Mouse (Mus musculus): Measurements from ENCODE around the gene Btg2. TPM values are rescaled to one million over a fixed set of nuclear protein-coding genes. Genes with fewer than 3 reads are reported as not detected.

Gene Btg2
- polyA plus RNA-seq, 1 experiment from 2014 or later: 96.8 TPM

DNA sequence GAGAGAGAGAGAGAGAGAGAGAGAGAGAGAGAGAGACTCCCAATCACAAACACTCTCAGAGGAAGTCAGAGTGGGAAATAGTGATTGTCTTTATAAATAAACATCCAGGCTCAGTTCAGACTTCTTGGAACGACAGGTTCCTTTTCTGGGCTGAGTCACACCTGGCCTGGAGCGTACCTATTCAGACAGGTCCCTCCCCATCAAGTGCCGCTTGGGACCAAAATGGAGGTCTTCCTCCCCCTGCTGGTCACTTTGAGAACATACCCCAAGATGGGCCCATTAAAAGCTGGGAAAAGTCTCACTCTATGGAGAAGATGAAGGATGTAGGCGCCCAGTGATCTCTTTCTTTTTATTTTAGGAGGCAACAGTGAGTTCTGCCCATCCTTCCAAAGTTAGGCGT lies 27.8 kb upstream of the Btg2 start:
- H3K9ac ChIP-seq (ENCODE audit: low read length): no peak overlapping the region
- no peaks in the 10 kb centered on the region for H3K9me3 ChIP-seq (ENCODE audit: control insufficient read depth, low read length)
- WGBS: 0% methylated on average over 5 of the region's 5 CpGs
- H3K27me3 ChIP-seq (ENCODE audit: control insufficient read depth, insufficient read depth, low read length): no peaks in the 10 kb centered on the region
- H3K27ac ChIP-seq (replicated peaks): peak overlapping the region; percentile 74
- H3K36me3 ChIP-seq (ENCODE audit: control insufficient read depth, insufficient read depth, low read length): no peaks in the 10 kb centered on the region
- ATAC-seq (ENCODE audit: low FRiP score, low TSS enrichment): peak; percentile 73
- no peak overlapping the region for H3K4me3 ChIP-seq (ENCODE audit: low read depth, low read length)
- H3K4me2 ChIP-seq (replicated peaks; ENCODE audit: low read depth): no peak overlapping the region
- peak; percentile 69 for TF ChIP-seq EP300 (optimal IDR thresholded peaks at IDR 0.05)
- peak; percentile 92 for TF ChIP-seq CTCF (IDR thresholded peaks at IDR 0.05; ENCODE audit: low read depth)
- peaks cover 2% of the 10 kb centered on the region for H3K4me1 ChIP-seq (replicated peaks; ENCODE audit: control insufficient read depth, insufficient read depth)
- peak; percentile 81 for DNase-seq (ENCODE audit: low spot score)

DNA sequence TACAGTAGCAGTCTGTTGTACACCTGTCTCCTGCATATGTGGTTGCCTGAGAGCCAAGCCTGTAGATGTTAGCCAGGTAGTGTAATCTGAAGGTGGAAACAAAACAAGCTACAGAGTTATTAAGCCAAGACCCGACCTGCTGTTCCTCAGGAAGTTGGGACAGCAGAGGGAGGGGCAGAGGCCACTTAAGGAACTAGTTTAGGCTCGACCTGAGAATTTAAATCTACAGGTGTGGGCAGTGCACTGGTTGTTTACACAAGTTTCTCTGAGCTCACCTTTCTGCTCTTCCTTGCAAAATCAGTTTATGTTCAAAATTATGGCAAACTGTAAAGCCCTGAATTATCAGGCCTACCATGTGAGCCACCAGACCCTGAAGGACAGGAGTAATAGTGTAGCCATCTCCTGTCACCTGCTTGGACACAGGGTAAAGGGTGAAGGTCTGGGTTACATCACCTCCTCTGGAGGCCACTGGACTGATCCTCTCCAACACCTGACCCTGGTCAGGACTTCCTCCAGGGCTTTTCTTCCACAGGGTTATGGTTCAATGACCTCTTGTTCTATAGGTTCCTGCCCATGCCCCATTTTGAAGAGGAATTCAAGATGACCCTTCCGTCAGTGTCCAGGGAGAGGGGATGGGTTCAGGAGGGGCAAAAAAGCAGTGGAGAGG lies 27.0 kb upstream of the Btg2 start:
- Histone ChIP-seq H3K4me3 (ENCODE audit: low read depth, low read length) (no peak overlapping the region), H3K9me3 (ENCODE audit: control insufficient read depth, low read length) (no peaks in the 10 kb centered on the region), H3K9ac (ENCODE audit: low read length) (no peak overlapping the region), H3K27me3 (ENCODE audit: control insufficient read depth, insufficient read depth, low read length) (no peaks in the 10 kb centered on the region), H3K36me3 (ENCODE audit: control insufficient read depth, insufficient read depth, low read length) (no peaks in the 10 kb centered on the region), H3K27ac (replicated peaks) (peak overlapping the region; percentile 74), H3K4me2 (replicated peaks; ENCODE audit: low read depth) (no peak overlapping the region), H3K4me1 (replicated peaks; ENCODE audit: control insufficient read depth, insufficient read depth) (peaks cover 3% of the 10 kb centered on the region)
- WGBS: 35% methylated on average over 3 of the region's 3 CpGs
- TF ChIP-seq CTCF (IDR thresholded peaks at IDR 0.05; ENCODE audit: low read depth): no peak
- TF ChIP-seq EP300 (optimal IDR thresholded peaks at IDR 0.05): no peak
- no peak for DNase-seq (ENCODE audit: low spot score)
- ATAC-seq (ENCODE audit: low FRiP score, low TSS enrichment): peak; percentile 13; the same call in 1 of the 2 replicates

GRCm38 (mm10) chr1:134105043-134105763 lies 26.3 kb upstream of the Btg2 start:
- Histone ChIP-seq H3K27me3 (ENCODE audit: control insufficient read depth, insufficient read depth, low read length) (no peaks in the 10 kb centered on the region), H3K4me2 (replicated peaks; ENCODE audit: low read depth) (no peak overlapping the region), H3K9me3 (ENCODE audit: control insufficient read depth, low read length) (no peaks in the 10 kb centered on the region), H3K36me3 (ENCODE audit: control insufficient read depth, insufficient read depth, low read length) (no peaks in the 10 kb centered on the region), H3K4me1 (replicated peaks; ENCODE audit: control insufficient read depth, insufficient read depth) (peaks cover 7% of the 10 kb centered on the region), H3K27ac (replicated peaks) (peak overlapping the region; percentile 71; the same call in 1 of the 2 replicates), H3K4me3 (ENCODE audit: low read depth, low read length) (no peak overlapping the region), H3K9ac (ENCODE audit: low read length) (no peak overlapping the region)
- no peak for DNase-seq (ENCODE audit: low spot score)
- WGBS: 61% methylated on average over 9 of the region's 11 CpGs
- no peak for TF ChIP-seq CTCF (IDR thresholded peaks at IDR 0.05; ENCODE audit: low read depth)
- TF ChIP-seq EP300 (optimal IDR thresholded peaks at IDR 0.05): no peak
- peak; percentile 7; the same call in 1 of the 2 replicates for ATAC-seq (ENCODE audit: low FRiP score, low TSS enrichment)

DNA sequence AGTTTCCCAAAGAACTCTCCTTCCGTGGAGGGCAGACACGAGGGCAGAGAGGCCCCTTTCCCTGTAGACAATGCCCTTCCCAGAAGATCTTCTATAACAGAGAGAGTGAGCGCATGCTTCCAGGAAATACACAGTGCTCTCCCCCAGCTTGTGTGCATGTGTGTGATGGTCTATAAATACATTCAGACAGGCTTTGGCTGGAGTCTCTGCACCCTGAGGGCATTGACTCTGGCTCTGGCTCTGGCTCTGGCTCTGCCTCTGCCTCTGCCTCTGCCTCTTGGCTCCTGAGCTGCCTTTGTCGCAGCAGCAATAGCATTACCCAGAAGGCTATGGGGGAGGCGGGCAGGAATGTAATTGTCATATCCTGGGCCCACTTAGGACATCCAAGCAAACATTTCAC lies 24.9 kb upstream of the Btg2 start:
- DNase-seq (ENCODE audit: low spot score) (no peak), ATAC-seq (ENCODE audit: low FRiP score, low TSS enrichment) (no peak)
- Histone ChIP-seq H3K9me3 (ENCODE audit: control insufficient read depth, low read length) (no peaks in the 10 kb centered on the region), H3K27ac (replicated peaks) (peak overlapping the region; percentile 24; the same call in 1 of the 2 replicates), H3K4me1 (replicated peaks; ENCODE audit: control insufficient read depth, insufficient read depth) (peaks cover 12% of the 10 kb centered on the region), H3K4me3 (ENCODE audit: low read depth, low read length) (no peak overlapping the region), H3K36me3 (ENCODE audit: control insufficient read depth, insufficient read depth, low read length) (no peaks in the 10 kb centered on the region), H3K27me3 (ENCODE audit: control insufficient read depth, insufficient read depth, low read length) (no peaks in the 10 kb centered on the region), H3K4me2 (replicated peaks; ENCODE audit: low read depth) (no peak overlapping the region), H3K9ac (ENCODE audit: low read length) (no peak overlapping the region)
- WGBS: 48% methylated on average over 5 of the region's 5 CpGs
- TF ChIP-seq EP300 (optimal IDR thresholded peaks at IDR 0.05): no peak
- no peak for TF ChIP-seq CTCF (IDR thresholded peaks at IDR 0.05; ENCODE audit: low read depth)

GRCm38 (mm10) chr1:134101593-134101992 lies 22.7 kb upstream of the Btg2 start:
- Histone ChIP-seq H3K4me1 (replicated peaks; ENCODE audit: control insufficient read depth, insufficient read depth) (peaks cover 29% of the 10 kb centered on the region), H3K9me3 (ENCODE audit: control insufficient read depth, low read length) (no peaks in the 10 kb centered on the region), H3K36me3 (ENCODE audit: control insufficient read depth, insufficient read depth, low read length) (no peaks in the 10 kb centered on the region), H3K9ac (ENCODE audit: low read length) (no peak overlapping the region), H3K4me2 (replicated peaks; ENCODE audit: low read depth) (no peak overlapping the region), H3K27ac (replicated peaks) (no peak overlapping the region), H3K27me3 (ENCODE audit: control insufficient read depth, insufficient read depth, low read length) (no peaks in the 10 kb centered on the region), H3K4me3 (ENCODE audit: low read depth, low read length) (no peak overlapping the region)
- TF ChIP-seq EP300 (optimal IDR thresholded peaks at IDR 0.05) (no peak), CTCF (IDR thresholded peaks at IDR 0.05; ENCODE audit: low read depth) (no peak)
- DNase-seq (ENCODE audit: low spot score): no peak
- ATAC-seq (ENCODE audit: low FRiP score, low TSS enrichment): no peak
- 75% methylated on average over 3 of the region's 3 CpGs for WGBS

DNA sequence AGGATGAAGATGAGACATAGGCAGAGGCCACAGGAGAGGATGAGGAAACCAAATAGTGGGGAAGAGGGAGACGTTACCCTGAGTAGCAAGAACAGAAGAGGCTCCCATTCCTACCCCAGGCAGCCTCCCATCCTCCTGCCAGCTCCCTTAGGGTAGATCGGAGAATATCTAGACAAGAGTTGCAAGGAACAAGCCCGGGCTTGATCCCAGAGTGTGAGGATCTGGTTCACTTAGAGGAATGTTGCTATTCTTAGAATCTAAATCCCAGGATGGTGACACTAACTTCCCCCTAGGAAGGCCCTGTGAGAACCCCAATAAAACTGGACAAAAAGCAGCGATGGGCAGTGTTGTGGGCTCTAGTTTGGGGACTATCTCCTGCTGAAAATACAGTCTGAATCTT lies 22.0 kb upstream of the Btg2 start:
- ATAC-seq (ENCODE audit: low FRiP score, low TSS enrichment) (no peak), DNase-seq (ENCODE audit: low spot score) (no peak)
- no peak for TF ChIP-seq EP300 (optimal IDR thresholded peaks at IDR 0.05)
- TF ChIP-seq CTCF (IDR thresholded peaks at IDR 0.05; ENCODE audit: low read depth): no peak
- H3K27ac ChIP-seq (replicated peaks): peak overlapping the region; percentile 98; the same call in 1 of the 2 replicates
- no peak overlapping the region for H3K9ac ChIP-seq (ENCODE audit: low read length)
- H3K4me2 ChIP-seq (replicated peaks; ENCODE audit: low read depth): no peak overlapping the region; the same call in 1 of the 2 replicates
- no peaks in the 10 kb centered on the region for H3K36me3 ChIP-seq (ENCODE audit: control insufficient read depth, insufficient read depth, low read length)
- H3K4me3 ChIP-seq (ENCODE audit: low read depth, low read length): no peak overlapping the region
- WGBS: 59% methylated on average over 4 of the region's 4 CpGs
- peaks cover 33% of the 10 kb centered on the region for H3K4me1 ChIP-seq (replicated peaks; ENCODE audit: control insufficient read depth, insufficient read depth)
- H3K9me3 ChIP-seq (ENCODE audit: control insufficient read depth, low read length): no peaks in the 10 kb centered on the region
- no peaks in the 10 kb centered on the region for H3K27me3 ChIP-seq (ENCODE audit: control insufficient read depth, insufficient read depth, low read length)
